Mouse (Mus musculus): ENCODE results near the gene Swap70.

GRCm38 (mm10) chr7:110302886-110303285 lies 81.4 kb downstream of the Swap70 start:
- TF ChIP-seq POLR2A (IDR thresholded peaks at IDR 0.05; ENCODE audit: extremely low read depth, insufficient read depth, low read length) (no peak), CTCF (IDR thresholded peaks at IDR 0.05; ENCODE audit: low read depth, low read length) (no peak)

Measured in liver, adult 2 months (tissue).